Mouse (Mus musculus) layer of hippocampus, postnatal 36 days (tissue): Measurements from ENCODE around the gene Mef2c. TPM values are rescaled to one million over a fixed set of nuclear protein-coding genes. Genes with fewer than 3 reads are reported as not detected.

Source experiments
- DNase-seq, 2 experiments: peaks; one replicate each; pipeline ENCODE4 v3.0.0; 2022
- total RNA-seq, 2 experiments: library from RNA; stranded (reverse); gene quantifications; 2 replicates each; pipeline ENCODE4 v1.2.3; 2021

Gene Mef2c
- total RNA-seq, 2 experiments from 2014 or later = 105 to 122 TPM

DNA sequence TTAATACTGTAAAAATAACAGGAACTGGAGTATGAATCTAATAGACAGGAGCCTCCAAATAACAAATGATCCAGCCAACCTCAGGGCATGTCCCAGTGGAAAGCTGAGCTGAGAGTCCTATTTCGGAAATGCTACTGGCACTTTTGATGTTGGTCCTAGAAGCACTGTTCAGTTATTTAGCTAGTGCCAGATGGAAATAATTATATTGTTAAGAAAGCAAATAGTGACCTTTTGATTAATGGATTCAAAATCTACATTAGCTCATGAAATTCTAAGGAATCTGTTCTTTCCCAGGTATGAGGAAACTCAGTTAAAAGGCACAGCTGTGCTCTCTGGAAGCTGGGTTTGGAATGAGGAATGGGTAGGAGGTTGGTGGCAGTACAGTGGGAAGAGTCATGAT, 108.4 kb downstream of the Mef2c start:
- no peak for DNase-seq

DNA sequence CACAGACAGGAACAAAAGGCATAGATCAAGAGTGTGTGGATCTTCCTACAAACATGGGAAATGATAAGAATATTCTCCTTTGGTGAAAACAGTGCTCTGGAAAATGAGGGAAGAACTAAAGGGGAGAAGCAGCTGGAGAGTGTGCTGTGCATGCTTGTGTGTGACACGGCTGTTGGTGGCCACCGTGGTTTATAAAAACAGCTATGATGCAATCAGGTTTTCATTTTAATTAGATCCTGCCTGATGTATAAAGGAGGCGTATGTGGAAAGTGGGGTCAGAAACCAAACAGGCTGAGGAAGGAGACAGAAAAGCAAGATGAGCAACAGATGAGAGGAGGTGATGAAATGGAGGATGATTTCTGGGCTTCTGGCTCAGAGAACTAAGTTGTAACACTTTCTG, 112.0 kb downstream of the Mef2c start:
- no peak for DNase-seq

DNA sequence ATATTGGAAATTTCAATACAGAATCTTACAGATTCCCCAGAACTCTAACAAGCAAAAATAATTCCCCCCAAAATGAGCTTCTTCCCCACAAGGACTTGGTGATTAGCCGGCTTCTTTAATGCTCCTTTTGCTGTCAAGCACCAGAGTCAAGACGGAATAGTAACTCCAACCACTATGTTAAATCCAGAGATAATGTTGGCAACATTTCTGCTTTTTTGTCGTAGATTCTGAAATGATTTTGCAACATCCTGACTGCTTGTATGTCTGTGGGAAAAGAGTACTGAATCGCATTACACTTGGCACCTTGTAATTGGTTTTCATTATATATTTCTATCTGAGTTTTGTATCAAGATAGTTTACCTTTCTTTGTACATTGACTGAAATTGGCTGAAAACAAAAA, 120.8 kb downstream of the Mef2c start:
- DNase-seq = no peak

DNA sequence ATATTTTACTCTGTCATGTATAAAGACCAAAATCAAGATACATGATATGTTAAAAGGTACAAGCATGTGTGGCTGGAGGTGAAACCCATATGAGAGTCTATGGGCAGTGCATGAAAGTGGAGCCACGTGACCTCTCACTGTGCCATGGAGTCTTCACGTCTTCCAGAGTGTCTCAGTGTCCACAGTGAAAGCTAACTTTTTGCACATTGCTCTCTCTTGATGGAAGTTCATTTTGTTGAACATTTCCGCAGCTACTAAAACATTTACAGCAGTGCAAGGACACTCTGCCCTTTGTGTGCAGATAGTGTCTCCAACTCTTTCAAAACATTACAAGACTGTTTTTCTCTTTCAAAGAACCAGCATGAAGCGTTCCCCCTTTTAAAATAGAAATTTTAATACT, 123.6 kb downstream of the Mef2c start:
- DNase-seq = no peak

DNA sequence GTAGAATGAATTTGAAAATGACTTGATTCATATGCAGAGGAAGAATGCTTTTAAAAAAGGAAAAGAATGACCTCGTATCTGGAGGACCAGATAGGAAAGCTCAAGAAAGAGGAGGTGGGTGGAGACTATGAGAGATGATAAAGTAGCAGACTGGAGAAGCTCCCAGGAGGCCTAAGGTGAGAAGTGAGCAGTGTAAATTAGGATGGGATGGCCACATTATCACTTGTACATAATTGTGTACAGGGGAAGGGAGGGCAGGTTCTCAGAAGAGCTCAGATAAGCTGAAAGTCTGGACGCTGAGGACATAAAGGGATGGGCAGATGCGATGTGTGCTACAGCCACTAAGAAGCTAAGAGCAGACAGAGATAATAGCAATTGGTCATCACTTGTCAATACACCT, 124.3 kb downstream of the Mef2c start:
- no peak for DNase-seq

DNA sequence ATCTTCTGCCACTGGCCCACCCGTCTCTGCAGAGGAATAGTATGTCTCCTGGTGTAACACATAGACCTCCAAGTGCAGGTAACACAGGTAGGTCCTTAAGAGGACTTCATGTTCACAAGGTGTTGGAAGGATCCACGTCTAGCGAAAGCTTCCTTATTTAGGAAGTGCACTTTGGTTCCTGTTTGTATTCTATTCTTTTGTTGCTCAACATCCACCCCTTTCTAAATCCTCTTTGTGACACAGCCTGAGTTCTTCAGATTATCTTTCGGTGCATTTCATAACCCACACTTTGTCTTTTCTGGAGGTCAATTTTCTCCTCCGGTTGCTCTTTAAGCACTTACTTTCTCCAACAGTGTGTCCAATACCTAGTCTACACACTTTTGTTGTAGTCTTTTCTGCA, 129.3 kb downstream of the Mef2c start:
- DNase-seq = no peak

DNA sequence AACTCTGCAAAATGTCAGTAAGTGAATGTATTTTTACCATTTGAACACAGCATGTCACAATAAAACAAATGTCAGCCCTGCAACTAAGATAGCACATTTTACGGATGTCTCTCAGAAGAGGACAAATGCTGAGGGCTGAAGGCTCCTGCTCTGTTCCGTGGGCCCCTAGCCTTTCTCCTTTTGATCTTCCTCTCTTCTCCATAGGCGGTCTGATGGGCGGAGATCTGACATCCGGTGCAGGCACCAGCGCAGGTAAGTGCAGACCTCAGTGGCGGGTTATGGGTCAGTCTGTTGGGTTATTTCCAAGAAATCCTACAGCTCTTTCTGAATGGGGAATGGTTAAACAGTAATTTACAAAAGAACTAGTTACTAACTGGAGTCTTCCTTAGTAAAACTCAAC, 131.4 kb downstream of the Mef2c start:
- no peak for DNase-seq

DNA sequence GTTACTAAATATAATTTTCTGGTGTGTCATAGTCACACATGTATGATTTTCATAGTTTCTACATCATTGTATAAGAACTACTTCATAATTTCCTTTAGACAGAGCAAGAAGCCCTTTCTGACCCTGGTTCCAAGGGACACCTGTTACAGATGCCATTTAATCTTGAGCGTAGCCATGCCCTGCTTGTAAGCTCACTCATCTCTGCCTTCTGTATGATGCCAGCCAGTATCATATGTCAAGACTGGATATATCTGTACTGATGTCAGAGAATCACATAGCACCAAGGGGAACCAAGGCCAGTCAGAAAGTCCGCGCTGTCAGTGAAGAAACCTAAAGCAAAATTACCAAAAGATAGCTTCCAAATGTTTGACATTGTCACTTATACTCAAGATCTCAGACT, 133.8 kb downstream of the Mef2c start:
- DNase-seq = no peak

DNA sequence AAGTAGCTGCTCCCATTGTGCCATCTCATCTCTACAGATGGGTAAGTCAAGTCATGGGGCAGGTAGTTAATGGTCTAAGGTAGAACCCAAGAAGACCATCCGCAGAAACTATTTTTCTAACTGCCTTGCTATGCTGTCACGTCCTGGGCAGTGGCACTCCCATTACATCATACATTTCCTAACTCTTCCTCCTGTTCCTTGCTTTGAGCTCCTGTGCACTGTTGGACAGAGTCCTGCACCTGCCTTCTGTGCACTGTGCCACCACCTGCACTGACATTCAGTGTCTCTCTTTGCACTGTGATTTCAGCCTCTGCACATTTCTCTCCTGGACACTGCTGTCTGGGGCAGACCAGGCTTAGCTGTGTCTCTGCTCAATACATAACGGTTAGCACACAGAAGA, 134.9 kb downstream of the Mef2c start:
- DNase-seq = no peak

DNA sequence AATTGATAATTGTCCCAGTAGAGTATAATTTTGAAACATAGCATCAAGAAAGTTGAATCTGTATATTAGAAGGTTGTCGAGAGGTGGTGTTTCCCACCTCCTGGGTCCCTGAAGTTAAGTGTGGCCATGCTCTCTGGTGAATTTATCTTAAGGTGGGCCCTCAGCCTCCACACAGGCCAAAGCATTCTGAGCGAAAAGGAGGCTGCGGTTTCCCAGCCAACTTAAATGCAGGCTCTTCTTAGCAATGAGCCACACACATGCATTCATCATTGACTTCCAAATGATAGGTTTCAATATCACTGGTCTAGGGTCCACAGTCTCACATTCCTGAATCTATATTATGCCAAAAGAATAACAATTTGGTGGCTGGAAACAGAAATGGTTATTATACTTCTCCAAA, 145.2 kb downstream of the Mef2c start:
- DNase-seq = no peak

DNA sequence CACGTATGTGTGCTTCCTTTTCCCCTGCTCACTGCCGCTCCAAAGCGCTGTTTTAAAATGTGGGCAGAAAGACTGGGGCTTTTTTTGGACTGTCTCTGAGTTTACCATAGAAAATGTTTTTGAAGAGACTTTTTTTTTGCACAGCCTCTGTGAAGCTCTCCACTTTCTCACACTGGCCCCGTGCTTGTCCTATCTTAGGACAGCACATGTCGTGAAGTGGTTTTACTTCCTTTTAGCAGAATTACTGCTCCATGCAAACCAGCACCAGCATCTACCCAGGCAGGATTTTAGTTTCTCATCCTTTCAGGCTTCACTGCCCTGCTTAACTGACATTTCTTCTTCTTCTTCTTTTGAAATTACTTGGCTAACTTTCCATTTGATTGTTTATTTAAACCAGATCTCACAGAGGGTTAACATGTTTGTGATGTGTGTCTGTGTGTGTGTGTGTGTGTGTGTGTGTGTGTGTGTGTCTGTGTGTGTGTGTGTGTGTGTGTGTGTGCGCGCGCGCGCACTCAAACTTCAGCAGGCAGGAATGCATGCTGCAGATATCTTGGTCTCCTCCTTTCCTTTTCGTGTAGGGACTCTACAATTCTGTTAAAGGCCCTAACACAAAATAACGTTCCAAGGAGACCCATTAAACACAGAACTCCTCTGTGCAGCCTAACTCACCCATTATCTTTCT, 146.1 kb downstream of the Mef2c start:
- no peak for DNase-seq

DNA sequence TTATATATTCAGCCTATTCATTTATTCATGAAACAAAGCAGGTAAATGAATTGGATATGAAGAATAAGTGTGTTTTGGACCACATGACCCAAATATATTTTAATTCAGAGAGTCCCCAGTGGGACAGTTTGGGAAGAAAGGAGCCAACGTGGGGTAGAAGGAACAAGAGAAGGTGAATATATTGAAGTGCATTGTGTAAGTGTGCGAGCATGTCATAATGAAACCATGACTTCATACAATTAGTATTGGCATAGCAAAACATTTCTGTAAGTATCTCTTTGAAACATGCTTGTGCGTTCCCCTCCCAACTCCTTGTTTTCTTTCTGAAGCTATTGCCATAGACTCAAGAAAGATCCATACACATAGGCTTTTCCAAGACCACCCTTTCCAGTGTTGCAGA, 147.0 kb downstream of the Mef2c start:
- DNase-seq = no peak

DNA sequence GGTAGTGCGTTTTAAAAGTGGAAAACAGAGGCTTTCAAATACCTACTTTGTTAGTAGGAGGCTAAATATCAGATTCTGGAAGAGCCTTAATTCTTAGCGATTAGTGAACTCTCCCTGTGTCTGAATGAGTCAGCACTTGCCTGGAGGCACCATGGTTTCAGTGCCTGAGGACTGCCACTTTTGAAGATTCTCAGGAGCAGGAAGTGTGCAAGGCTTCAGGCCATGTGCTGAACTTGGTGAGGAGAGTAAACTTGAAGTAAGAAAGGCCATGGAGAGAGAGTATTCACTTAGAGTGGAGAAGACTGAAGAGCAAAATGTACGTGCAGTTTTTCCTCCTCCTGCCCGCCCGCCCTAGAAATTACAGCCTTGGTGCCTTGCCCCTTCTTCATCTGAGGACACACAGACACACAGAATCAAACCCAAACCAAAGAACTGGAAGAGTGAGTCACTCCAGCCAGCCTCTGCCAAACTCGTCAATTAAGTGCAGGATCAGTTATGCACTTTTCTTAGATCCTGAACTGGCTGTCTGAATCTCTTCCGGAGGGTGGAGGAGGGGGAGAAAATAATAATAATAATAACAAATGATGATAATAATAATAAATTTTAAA, 148.2 kb downstream of the Mef2c start:
- no peak for DNase-seq

DNA sequence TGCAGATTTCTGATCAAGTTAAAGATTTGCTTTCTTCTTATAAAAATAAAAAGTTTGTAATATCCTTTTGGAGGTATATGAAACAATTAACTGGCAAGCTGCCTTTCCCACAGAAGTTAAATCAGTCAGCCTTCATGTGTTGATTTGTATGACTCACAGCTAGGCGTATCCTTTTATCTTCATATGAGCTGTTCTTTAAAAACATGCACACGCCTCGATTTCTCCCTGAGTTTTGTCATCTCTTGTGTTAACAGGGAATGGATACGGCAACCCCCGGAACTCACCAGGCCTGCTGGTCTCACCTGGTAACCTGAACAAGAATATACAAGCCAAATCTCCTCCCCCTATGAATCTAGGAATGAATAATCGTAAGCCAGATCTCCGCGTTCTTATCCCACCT, 148.7 kb downstream of the Mef2c start:
- no peak for DNase-seq

DNA sequence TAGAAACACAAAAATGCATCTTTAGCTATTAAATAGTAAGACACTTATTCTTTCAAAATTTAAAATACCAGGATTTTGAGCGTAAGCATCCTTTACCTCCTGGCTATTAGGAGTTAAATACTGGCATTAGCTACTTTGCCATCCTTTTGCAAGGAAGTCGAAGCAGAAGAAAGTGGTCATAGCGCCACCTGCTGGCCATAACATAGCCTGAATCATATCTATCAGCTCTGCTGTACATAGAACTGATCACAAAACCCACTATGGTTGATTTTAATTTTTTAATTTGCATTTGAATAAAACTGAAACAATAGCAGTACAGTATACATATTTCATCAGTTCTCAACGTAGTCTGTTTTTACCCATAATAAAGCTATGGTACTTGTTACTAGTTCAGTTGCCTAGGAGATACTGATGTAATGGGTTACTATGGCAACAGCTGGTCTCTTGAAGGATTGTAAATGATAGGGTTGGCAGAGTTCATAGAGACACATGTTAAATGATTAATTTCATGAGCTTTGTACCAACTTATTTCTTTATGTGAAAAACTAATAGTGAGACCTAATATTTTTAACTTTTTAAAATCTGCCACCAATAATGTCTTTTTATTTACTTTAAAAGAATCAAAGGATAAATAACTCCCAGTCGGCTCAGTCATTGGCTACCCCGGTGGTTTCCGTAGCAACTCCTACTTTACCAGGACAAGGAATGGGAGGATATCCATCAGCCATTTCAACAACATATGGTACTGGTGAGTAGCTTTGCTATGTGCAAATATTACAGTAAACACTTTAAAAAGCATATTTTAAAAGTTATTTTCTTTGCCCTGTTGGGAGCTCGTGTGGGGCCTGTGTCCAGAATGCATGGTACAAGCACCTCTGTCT, 151.3 kb downstream of the Mef2c start:
- peak; percentile 79 to 81 for DNase-seq

DNA sequence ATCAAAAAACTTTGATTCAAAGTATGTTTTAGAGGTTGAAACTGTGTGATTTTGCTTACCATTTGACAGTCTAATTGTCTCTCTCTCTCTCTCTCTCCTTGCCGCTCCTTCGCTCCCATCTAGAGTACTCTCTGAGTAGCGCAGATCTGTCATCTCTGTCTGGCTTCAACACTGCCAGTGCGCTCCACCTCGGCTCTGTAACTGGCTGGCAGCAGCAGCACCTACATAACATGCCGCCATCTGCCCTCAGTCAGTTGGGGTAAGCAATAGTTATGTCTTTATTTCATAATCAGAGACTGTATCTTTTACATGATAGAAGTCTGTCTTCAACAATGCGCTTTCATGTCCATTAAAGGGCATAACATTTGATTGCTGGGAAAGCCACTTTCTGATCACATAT, 152.3 kb downstream of the Mef2c start:
- DNase-seq = peak in 1 of 2 experiments; percentile 44

DNA sequence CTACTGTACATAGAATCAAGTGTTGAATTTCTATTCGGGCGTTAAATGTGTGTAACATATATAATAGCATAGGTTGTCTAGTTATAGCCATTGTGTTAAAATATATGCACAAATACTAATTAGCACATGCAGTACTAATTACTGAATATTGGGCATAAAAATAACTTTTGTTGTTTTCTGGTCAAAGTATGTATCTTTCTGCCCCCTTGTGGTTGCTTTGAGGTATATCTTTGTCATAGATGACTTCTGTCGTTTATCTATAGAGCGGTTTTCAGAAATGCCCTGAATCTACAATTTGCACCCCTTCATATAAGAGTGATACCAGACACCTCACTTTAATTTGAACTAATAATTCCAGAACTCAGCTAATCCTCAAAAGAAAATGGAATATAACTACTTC, 152.9 kb downstream of the Mef2c start:
- no peak for DNase-seq

DNA sequence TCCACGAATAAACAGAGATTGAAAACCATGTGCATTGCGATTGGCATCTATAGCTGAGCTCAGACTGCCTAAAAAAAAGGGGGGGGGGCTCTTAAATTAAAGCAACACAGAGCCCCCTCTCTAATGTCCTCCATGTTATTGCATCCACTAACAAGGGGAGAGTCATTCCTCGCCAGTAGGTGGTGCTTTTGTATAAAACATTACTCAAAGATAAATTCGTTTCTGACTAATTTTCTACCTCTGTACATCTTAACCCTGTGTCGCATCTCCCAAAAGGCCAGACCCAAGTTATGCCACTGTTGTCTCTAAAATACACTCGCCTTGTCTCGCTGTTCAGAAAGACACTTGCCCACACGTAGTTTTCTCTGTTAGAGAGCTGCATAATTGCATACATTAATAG, 156.9 kb downstream of the Mef2c start:
- no peak for DNase-seq

DNA sequence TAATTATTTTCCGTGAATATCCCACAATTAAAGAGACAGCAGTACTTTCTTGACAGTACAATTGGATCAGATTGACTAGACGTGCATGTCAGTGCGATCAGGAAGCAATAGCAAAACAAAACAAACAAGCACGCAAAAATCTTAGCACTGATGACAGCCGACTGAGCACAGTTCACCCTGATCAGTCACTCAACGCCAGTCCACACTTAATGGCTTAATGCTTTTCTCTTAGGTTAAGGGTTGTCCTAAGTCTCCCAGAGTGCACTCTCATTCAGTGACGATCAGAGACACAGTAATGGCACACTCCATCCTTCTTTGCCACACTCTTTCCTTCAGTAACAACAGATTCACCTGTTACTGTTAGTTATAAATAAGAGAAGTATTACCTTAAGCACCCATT, 157.3 kb downstream of the Mef2c start:
- no peak for DNase-seq

DNA sequence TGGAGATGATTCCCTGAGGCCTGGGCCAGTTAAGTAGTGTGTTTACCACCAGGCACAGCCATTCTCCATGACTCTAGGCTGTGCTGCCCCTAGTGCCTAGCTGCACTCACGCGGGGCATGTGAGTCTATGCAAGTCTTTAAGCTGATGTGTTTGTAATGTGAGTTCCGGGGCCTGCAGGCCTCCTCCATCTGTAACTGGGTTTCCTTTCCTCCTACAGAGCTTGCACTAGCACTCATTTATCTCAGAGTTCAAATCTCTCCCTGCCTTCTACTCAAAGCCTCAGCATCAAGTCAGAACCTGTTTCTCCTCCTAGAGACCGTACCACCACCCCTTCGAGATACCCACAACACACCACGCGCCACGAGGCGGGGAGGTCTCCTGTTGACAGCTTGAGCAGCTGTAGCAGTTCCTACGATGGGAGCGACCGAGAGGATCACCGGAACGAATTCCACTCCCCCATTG, 158.3 kb downstream of the Mef2c start:
- peak in 1 of 2 experiments; percentile 35 for DNase-seq

DNA sequence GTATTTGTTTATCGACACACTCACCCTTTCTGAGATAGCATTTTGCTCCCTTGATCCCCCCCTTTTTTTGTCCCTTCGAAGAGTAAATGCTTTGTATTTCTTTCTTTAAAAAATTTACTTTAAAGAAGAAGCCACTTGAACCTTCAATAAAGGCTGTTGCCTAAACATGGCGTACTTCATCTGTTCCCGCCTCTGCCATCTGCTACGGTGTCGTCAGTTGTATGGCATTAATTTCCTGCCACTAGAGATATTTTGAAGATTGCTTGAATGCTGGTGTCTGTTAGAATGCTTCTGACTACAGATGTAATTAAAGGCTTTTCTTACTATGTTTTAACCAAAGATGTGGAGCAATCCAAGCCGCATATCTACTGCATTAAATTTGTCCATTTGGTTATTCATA, 162.3 kb downstream of the Mef2c start:
- peak in 1 of 2 experiments; percentile 25 for DNase-seq

DNA sequence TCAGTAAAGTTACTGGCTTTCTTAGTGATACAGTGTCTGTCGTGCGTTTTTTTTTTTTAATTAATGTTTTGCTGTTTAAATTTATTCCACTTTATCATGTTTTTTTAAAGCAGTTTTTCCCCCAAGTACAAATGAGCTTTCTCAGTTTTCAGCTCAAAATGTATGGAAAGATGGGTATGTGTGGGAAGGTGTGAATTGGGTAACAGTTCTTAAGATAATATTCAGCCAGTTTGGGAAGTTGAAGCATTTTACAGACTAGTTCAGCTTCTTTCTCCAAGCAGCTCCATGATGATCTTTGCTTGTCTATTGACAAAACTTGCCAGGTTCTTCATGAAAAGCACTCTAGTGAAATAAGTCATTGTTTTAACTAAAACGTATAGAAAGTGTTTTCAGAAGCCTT, 163.2 kb downstream of the Mef2c start:
- DNase-seq = no peak

DNA sequence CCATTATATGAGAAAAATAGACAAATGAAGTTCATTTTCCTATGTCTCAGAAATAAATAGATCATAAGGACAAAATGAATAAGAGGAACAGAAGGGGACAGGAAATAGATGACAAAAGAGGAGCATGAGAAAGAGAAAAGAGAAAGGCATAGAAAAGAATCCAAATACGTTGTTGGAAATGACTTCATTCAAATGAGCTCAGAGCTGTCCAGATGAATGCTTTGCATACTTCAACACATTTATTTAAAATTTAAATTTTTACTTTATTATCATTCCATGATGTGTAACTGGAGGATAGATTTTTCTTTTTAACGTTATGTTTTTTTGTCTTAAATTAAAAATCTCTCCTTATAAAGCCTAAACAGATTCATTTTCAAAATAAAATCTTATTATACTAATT, 203.8 kb downstream of the Mef2c start:
- DNase-seq = no peak
